Mouse (Mus musculus): ENCODE measurements at regions not wholly inside any gene's neighbourhood (a gene's known extent, or its start where the extent isn't known, plus 50 kb on each side); places are given as distances from the start of the nearest gene placed in this dataset.

GRCm38 (mm10) chr3:115462623-115463022, 252.2 kb downstream of the S1pr1 start:
- no peak for DNase-seq (ENCODE audit: low read depth, low spot score)
